Mouse (Mus musculus) urinary bladder, postnatal 25 days (tissue): ENCODE measurements around the gene Ptov1.

Source experiments
- DNase-seq: peaks from one replicate; pipeline ENCODE4 v3.0.0; 2022; ENCODE audit warnings: low spot score

Ptov1 gene

GRCm38 (mm10) chr7:44814423-44814822, 55.2 kb downstream of the Ptov1 start:
- DNase-seq: no peak

GRCm38 (mm10) chr7:44813985-44814384, 55.6 kb downstream of the Ptov1 start:
- DNase-seq: no peak
